Mouse (Mus musculus): Measurements from ENCODE around the gene Slfn5. TPM values are rescaled to one million over a fixed set of nuclear protein-coding genes. Genes with fewer than 3 reads are reported as not detected.

The Slfn5 gene
- total and polyA plus RNA-seq, 2 experiments from 2014 or later = 2.4 to 5.4 TPM

DNA sequence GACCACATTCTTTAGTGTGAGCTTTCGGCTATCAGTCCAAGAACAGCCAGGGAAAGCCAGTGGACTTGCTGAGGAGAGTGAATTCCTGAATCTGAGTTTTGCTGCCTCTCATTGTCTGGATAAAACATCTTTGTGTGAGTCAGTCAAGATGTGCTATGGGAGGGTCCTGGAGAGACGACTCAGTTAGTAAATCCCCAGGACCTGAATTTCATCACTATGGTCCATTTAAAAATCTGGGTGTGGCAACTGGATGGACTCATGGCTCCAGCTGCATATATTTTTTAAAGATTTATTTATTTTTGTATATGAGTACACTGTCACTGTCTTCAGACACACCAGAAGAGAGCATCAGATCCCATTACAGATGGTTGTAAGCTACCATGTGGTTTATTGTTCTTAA lies 5.5 kb upstream of the Slfn5 start:
- peaks cover 7% of the 10 kb centered on the region for H3K27me3 ChIP-seq (ENCODE audit: insufficient read depth, low read length)
- H3K4me3 ChIP-seq (ENCODE audit: low read depth, low read length) = no peak overlapping the region
- H3K36me3 ChIP-seq (ENCODE audit: insufficient read depth) = no peaks in the 10 kb centered on the region
- no peak overlapping the region for H3K4me2 ChIP-seq (ENCODE audit: low read depth)
- no peak for DNase-seq
- no peak overlapping the region for H3K9ac ChIP-seq
- H3K27ac ChIP-seq (ENCODE audit: low read depth, low read length) = no peak overlapping the region
- no peaks in the 10 kb centered on the region for H3K9me3 ChIP-seq (ENCODE audit: low read length)
- no peak for ATAC-seq
- no peaks in the 10 kb centered on the region for H3K4me1 ChIP-seq (ENCODE audit: insufficient read depth)
- TF ChIP-seq CTCF (IDR thresholded peaks at IDR 0.05; ENCODE audit: low read depth) = no peak
- WGBS = 70% methylated on average over 2 of the region's 2 CpGs

DNA sequence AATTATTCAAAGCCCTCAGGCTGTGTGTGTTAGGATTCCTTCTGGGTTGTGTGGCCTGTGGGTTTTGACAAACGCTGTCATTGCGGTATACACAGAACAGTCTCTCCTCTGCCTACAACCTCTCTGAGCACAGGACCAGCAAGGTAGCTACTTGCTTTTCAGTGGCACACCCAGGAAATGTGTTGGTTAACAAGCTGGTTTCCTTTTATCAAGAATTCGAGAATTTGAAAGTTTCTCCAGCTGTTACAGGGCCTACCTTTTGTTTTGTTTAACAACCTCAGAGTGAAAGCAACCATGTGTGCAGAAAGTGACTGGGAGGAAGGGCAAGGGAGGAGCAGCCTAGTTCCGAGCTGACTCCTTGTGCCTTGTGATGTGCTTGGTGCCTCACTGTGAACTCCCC lies 3.7 kb upstream of the Slfn5 start:
- no peak for TF ChIP-seq CTCF (IDR thresholded peaks at IDR 0.05; ENCODE audit: low read depth)
- DNase-seq (no peak), ATAC-seq (no peak)
- H3K4me2 ChIP-seq (ENCODE audit: low read depth) = no peak overlapping the region
- no peaks in the 10 kb centered on the region for H3K36me3 ChIP-seq (ENCODE audit: insufficient read depth)
- WGBS = 46% methylated on average over 4 of the region's 4 CpGs
- H3K9me3 ChIP-seq (ENCODE audit: low read length) = no peaks in the 10 kb centered on the region
- H3K27me3 ChIP-seq (ENCODE audit: insufficient read depth, low read length) = peaks cover 20% of the 10 kb centered on the region
- H3K4me1 ChIP-seq (ENCODE audit: insufficient read depth) = no peaks in the 10 kb centered on the region
- H3K27ac ChIP-seq (ENCODE audit: low read depth, low read length) = no peak overlapping the region
- H3K4me3 ChIP-seq (ENCODE audit: low read depth, low read length) = no peak overlapping the region
- no peak overlapping the region for H3K9ac ChIP-seq

DNA sequence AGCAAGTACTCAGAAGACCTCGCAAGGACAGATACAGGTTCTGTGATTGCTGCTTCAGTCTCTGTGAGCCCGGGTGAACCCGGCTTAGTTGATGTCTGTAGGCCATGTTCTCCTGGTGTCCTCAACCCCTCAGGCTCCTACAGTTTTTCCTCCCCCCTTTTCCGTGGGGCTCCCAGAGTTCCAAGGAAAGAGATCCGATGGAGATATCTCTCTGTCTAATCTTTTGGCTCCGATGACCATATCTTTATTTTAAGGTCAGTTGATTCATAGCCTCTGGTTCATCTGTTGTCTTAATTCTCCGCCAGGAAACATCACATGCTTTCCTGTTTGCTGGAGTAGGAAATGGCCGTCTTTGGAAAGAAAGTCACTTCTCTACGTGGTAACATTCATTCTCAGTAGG lies 2.1 kb upstream of the Slfn5 start:
- no peaks in the 10 kb centered on the region for H3K36me3 ChIP-seq (ENCODE audit: insufficient read depth)

DNA sequence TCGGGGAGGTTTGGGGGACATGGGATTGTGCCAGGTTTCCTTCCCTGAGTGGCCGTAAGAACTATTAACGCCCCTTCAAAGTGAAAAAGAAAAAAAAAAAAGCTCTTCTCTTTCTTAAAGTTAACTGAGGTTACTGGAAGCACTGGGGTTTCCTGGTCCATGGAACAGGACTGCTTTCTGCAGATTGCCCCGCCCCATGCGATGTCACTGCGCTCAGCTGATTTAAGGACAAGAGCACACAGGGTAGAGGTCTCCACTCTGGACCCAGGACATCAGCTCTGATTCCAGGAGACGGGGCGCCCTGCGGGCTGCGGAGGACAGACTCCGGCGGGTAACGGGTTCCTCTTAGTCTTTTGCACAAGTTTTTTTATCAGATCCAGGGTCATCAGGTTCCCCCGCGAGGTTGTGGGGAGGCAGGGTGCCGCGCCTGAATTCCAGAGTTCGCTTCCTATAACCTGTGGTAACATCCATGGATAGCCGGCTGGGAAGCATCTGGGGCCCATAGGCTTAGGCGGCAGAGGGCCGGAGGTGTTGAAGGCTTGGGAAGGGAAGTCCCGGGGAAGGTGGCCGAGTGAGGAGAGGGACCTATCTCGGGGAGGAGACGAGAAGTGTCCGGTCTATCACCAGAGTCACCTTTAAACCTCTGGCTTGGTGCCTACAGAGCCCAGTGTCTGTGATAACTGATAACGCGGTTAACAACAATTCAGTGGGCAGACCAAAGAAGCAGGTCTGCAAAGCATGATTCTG lies 889 bp downstream of the Slfn5 start:
- TF ChIP-seq CTCF (IDR thresholded peaks at IDR 0.05; ENCODE audit: low read depth) = no peak
- H3K36me3 ChIP-seq (ENCODE audit: insufficient read depth) = no peaks in the 10 kb centered on the region
- H3K4me3 ChIP-seq (ENCODE audit: low read depth, low read length) = peak overlapping the region; percentile 14; the same call in 1 of the 2 replicates
- H3K27me3 ChIP-seq (ENCODE audit: insufficient read depth, low read length) = peaks cover 32% of the 10 kb centered on the region
- H3K27ac ChIP-seq (ENCODE audit: low read depth, low read length) = no peak overlapping the region
- no peak for DNase-seq
- peak overlapping the region; percentile 13; the same call in 1 of the 2 replicates for H3K4me2 ChIP-seq (ENCODE audit: low read depth)
- ATAC-seq = no peak
- WGBS = 13% methylated on average over 28 of the region's 28 CpGs
- no peaks in the 10 kb centered on the region for H3K9me3 ChIP-seq (ENCODE audit: low read length)
- no peaks in the 10 kb centered on the region for H3K4me1 ChIP-seq (ENCODE audit: insufficient read depth)
- H3K9ac ChIP-seq = no peak overlapping the region

More for the DNA sequence above, 2.1 kb upstream of the Slfn5 start:
- Histone ChIP-seq H3K4me1 (ENCODE audit: insufficient read depth) (no peaks in the 10 kb centered on the region), H3K9me3 (ENCODE audit: low read length) (no peaks in the 10 kb centered on the region), H3K27me3 (ENCODE audit: insufficient read depth, low read length) (peaks cover 30% of the 10 kb centered on the region), H3K4me2 (ENCODE audit: low read depth) (no peak overlapping the region), H3K9ac (no peak overlapping the region), H3K4me3 (ENCODE audit: low read depth, low read length) (no peak overlapping the region), H3K27ac (ENCODE audit: low read depth, low read length) (no peak overlapping the region)
- TF ChIP-seq CTCF (IDR thresholded peaks at IDR 0.05; ENCODE audit: low read depth) = no peak
- no peak for DNase-seq
- WGBS = 83% methylated on average over 9 of the region's 9 CpGs
- no peak for ATAC-seq

DNA sequence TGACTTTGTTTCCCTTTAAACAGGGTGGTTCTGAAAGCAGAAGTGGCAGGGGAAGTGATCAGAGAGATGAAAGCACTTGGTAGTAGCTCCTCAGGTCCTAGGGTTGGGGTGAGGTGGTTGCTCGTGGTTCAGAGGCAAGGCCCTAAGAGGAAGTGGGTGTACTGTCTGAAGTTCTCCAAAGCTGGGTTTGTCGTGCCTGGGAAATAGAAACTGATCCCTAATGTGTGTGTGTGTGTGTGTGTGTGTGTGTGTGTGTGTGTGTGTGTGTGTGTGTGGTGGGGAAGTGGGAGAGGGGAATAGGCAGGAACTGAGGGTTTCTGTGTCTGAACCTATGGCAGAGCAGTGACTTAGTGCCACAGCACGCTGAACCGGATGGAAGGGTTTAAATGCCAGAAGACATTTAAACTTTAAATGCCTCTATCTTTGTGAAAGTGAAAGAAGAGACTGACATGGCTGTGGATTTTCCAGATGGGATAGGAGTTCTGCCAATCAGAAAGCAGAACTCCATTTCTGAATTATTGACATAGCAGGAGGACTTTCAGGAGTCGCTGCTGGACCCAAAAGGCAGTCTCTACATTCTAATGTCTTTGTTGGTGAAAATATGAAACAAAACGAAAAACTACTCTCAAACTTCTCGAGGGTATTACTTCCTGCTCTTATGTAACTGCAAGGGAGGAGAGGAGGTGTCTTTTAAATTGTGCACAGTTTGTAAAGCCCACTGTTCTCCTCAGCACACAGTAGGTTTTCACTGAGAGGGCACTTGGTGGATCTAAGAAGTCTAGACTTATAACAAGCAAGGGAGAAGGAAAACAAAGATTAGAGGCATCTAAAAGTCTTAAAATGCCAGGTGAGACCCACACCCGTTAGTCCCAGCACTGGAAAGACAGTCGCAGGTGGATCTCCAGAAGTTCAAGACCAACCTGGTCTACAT lies 1.7 kb downstream of the Slfn5 start:
- H3K4me3 ChIP-seq (ENCODE audit: low read depth, low read length) = no peak overlapping the region
- DNase-seq (no peak), ATAC-seq (no peak)
- H3K36me3 ChIP-seq (ENCODE audit: insufficient read depth) = no peaks in the 10 kb centered on the region
- H3K9ac ChIP-seq = no peak overlapping the region
- no peaks in the 10 kb centered on the region for H3K4me1 ChIP-seq (ENCODE audit: insufficient read depth)
- no peak overlapping the region for H3K27ac ChIP-seq (ENCODE audit: low read depth, low read length)
- H3K9me3 ChIP-seq (ENCODE audit: low read length) = no peaks in the 10 kb centered on the region
- WGBS = 71% methylated on average over 9 of the region's 9 CpGs
- H3K4me2 ChIP-seq (ENCODE audit: low read depth) = no peak overlapping the region
- TF ChIP-seq CTCF (IDR thresholded peaks at IDR 0.05; ENCODE audit: low read depth) = no peak
- H3K27me3 ChIP-seq (ENCODE audit: insufficient read depth, low read length) = peaks cover 32% of the 10 kb centered on the region

DNA sequence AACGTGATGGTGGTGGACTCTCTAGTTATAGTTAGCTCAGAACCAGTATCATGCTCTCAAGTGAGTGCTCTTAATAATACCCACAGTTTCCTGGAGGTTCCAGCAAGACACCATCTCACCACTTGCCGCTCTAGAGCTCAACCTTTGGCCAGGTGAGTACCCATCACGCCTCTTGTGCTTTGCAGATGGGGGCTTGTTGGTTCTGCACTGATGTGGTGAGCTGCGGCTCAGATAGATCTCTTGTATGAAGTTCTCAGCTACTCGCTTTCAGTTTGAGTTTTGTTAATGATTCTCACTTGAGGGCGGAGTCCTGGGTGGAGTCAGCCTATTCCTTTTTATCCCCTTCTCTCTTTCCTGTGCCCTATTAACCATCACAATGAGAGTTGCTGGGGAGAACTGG lies 3.5 kb downstream of the Slfn5 start:
- Histone ChIP-seq H3K4me1 (ENCODE audit: insufficient read depth) (no peaks in the 10 kb centered on the region), H3K9ac (no peak overlapping the region), H3K36me3 (ENCODE audit: insufficient read depth) (no peaks in the 10 kb centered on the region), H3K27ac (ENCODE audit: low read depth, low read length) (no peak overlapping the region), H3K27me3 (ENCODE audit: insufficient read depth, low read length) (peaks cover 32% of the 10 kb centered on the region), H3K4me2 (ENCODE audit: low read depth) (no peak overlapping the region), H3K4me3 (ENCODE audit: low read depth, low read length) (no peak overlapping the region), H3K9me3 (ENCODE audit: low read length) (no peaks in the 10 kb centered on the region)
- no peak for DNase-seq
- ATAC-seq = no peak
- TF ChIP-seq CTCF (IDR thresholded peaks at IDR 0.05; ENCODE audit: low read depth) = no peak
- 87% methylated on average over 6 of the region's 6 CpGs for WGBS

DNA sequence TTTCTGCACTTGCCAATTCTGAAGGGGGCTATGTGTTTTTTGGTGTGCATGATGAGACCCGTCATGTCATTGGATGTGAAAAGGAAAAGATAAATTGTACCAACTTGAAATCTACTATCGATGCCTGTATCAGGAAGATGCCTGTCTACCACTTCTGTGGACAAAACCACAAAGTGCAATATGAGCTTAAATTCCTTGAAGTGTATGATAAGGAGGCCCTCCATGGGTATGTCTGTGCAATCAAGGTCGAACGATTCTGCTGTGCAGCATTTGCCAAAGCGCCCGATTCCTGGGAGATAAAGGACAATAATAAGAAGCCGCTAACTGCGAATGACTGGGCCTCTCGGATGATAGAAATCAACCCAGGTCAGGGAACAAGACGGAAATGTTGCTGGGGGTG lies 5.8 kb downstream of the Slfn5 start:
- no peaks in the 10 kb centered on the region for H3K9me3 ChIP-seq (ENCODE audit: low read length)
- no peak overlapping the region for H3K4me3 ChIP-seq (ENCODE audit: low read depth, low read length)
- DNase-seq = no peak
- H3K4me1 ChIP-seq (ENCODE audit: insufficient read depth) = no peaks in the 10 kb centered on the region
- ATAC-seq = no peak
- H3K27ac ChIP-seq (ENCODE audit: low read depth, low read length) = no peak overlapping the region
- H3K4me2 ChIP-seq (ENCODE audit: low read depth) = no peak overlapping the region
- 79% methylated on average over 10 of the region's 10 CpGs for WGBS
- H3K36me3 ChIP-seq (ENCODE audit: insufficient read depth) = no peaks in the 10 kb centered on the region
- no peak overlapping the region for H3K9ac ChIP-seq
- no peak for TF ChIP-seq CTCF (IDR thresholded peaks at IDR 0.05; ENCODE audit: low read depth)
- peaks cover 13% of the 10 kb centered on the region; the same call in 1 of the 2 replicates for H3K27me3 ChIP-seq (ENCODE audit: insufficient read depth, low read length)
